Mouse (Mus musculus) kidney, adult 8-10 months (tissue): ENCODE measurements around the gene Xntrpc.
A peak's percentile ranks its signal among the peaks of the same experiment; 100 is the strongest.
"Not testable (repeated sequence)": the region's sequence is repeated elsewhere in the genome, so short reads cannot be mapped to it uniquely, and the experiment has no call there.

Experiments
- DNase-seq, 2 experiments: peaks; one replicate each; pipeline ENCODE4 v3.0.0; 2022

Gene Xntrpc

DNA sequence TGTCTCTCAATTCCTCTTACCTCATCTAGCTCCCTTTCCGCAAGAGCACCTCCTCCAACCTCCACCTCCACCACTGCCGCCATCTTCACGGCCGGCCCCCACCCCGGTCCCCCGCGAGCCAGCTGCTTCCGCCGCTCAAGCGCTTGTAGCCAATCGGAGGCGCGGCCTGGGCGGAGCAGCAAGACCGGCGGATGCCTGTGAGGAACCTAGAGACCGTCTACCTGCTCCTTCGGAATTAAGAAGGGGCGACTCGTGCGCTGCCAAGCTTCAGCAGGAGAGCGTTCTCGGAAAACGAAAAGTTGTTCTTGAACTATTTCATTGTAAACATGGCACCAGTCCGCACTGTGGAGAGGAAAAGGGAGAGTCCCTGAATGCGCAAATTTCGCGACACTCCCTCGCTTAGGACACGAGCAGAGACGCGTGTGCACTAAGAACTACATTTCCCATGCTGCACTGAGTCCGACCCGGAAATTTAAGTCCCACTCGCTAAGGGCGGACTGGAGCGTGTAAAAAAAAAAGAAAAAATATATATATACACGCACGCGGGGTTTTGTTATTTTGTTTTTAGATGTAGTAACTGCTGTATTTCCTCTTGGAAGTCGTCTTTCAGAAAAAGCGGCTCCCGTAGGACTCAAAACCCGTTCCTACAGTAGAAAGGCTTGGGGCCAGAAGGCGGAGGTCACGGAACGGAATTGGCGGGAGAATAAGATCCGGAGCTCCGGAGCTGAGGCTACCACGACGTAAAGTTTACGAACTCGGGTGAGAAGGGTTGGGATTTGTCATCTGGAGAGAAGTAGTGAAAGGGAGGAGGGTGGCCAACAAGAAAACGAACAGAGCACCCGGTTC, at the start of gene Xntrpc, which contains the start of the genes Rnf121 and Xndc1:
Gene Xntrpc (plus strand): TSS at position 668 of the 846 bp plus-strand sequence.
Gene Rnf121 (minus strand): TSS at position 424 of the 846 bp plus-strand sequence.
Gene Xndc1 (plus strand): TSS at position 466 of the 846 bp plus-strand sequence.
- DNase-seq = peak; percentile 90 to 93

DNA sequence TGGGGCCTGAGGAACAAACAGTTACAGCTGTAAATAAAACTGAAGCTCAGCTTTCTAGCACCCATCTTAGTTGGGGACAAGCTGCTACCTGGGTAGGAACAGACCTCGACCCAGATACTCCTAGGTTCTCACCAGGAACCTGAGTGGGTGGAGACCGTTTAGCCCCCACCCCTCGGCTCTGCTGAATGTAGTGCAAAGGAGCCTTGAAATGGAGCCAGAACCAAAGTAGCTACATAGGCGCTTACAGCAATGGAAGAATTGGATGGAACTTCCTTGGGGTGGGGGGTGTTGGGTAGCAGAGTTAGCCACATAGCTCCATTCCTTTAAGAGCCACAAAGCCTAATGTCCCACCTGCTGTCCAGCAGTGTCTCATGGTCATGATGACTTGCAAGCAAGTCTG, 48.6 kb upstream of the Xntrpc start:
- no peak for DNase-seq

- DNase-seq = no peak
Observed at GRCm38 (mm10) chr7:102017452-102017851, 48.1 kb upstream of the Xntrpc start.

- peak; percentile 44 to 57 for DNase-seq
Observed at GRCm38 (mm10) chr7:102018034-102018433, 47.5 kb upstream of the Xntrpc start.

GRCm38 (mm10) chr7:102018590-102018989, 46.9 kb upstream of the Xntrpc start, which contains the start of gene Il18bp:
Gene Il18bp (minus strand): TSS chr7:102018690.
- DNase-seq = no peak

DNA sequence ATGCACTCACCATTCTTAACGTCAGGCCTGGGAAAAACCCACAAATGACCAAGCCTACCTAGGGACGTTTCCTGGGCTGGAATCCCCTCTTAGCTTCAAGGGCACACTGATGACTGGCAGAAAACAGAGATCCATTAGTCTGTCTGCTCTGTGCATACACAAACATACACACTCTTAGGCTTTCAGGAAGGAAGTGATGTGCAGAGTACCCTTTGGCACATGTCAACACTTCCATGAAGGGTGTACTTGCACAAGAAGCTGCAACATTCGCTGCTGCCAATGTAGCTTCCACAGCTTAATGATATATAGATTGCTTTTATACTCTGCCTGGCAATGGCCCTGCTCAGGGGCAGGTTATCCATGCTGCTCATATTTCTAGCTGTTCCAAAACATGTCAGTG, 46.2 kb upstream of the Xntrpc start:
- DNase-seq = no peak

- not testable (repeated sequence) for DNase-seq
Observed at GRCm38 (mm10) chr7:102020934-102021333, 44.6 kb upstream of the Xntrpc start.

DNA sequence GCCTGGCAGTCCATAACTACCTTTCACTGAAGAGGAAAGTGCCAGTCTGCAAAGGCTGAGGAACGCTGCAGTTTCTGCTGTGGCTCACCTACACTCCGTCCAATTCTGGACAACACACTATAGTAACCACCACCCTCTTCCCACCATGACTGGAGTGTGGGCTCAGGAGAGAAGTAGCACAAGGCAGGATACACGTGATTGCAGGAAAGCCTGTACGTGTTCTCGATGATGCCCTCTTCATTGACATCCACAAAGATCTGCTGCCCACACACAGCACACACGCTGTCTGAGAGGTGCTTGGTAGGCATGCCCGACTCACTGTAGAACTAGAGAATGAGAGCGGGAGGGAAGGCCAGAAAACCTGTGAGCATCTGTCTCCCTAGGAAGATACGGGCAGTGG, 41.7 kb upstream of the Xntrpc start:
- no peak for DNase-seq

- DNase-seq = no peak
Observed at GRCm38 (mm10) chr7:102025187-102026119, 40.1 kb upstream of the Xntrpc start.

DNA sequence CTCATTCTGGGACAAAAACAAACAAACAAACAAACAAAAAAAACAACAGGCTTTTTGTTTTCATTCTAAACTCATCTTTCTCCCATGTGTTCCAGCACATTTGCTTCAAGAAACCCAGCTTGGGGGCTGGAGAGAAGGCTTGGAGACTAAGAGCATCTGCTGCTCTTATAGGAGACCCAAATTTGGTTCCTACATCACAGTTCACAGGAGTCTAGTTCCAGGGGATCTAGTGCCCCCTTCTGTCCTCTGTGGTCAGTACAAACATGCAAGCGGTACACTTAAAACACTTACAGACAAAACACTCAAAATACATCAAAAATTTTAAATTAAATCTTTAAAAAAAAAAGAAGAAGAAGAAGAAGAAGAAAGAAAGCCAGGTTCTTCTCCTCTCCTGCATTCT, 30.6 kb upstream of the Xntrpc start:
- no peak for DNase-seq

DNA sequence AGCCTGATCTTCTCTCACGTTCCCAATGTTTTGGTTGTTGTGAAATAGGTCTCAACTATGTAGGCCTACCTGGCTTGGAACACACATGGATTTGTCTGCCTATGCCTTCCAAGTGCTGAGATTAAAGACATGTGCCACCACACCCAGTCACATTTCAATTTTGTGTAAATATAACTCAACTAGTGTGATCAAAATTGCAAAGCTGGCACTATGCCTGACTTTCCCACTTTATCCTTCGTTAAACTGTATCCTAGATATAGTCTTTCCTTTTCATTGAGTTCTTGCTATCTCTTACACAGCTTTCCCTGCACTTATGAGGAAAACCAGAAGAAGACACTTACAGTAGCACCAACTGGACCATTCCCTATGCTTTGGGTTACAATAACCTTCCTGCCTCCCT, 30.0 kb upstream of the Xntrpc start:
- no peak for DNase-seq

GRCm38 (mm10) chr7:102037318-102037717, 28.2 kb upstream of the Xntrpc start:
- no peak for DNase-seq

DNA sequence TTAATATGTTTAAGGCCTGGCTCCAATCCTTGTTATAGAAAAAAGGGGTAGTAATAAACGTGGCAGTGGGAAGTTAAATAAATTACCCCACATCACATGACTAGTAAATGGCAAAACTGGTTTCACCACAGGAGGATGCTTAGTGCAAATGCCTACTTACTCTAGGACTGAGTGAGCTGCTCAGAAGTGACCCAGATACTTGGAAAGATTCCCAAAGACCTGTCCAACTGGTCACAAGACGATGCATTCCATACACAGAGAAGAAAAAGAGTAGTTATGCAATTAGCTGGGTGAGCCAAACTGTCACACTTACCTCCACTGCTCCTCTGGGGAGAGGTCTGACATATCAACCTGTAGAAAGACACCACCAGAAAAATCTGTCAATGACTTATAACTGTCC, 23.2 kb upstream of the Xntrpc start:
- DNase-seq = peak in 1 of 2 experiments; percentile 59

DNA sequence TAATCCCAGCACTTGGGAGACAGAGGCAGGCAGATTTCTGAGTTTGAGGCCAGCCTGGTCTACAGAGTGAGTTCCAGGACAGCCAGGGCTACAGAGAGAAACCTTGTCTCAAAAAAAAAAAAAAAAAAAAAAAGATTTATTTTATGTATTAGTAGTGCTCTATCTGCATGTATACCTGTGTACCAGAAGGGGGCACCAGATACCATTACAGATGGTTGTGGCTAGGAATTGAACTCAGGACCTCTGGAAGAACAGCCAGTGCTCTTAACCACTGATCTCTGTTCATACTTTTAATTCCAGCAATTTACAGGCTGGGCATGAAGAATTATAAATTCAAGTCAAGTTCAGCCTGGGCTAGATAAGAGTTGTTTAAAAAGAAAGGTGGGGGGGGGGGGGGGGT, 17.0 kb upstream of the Xntrpc start:
- DNase-seq = not testable (repeated sequence)

DNA sequence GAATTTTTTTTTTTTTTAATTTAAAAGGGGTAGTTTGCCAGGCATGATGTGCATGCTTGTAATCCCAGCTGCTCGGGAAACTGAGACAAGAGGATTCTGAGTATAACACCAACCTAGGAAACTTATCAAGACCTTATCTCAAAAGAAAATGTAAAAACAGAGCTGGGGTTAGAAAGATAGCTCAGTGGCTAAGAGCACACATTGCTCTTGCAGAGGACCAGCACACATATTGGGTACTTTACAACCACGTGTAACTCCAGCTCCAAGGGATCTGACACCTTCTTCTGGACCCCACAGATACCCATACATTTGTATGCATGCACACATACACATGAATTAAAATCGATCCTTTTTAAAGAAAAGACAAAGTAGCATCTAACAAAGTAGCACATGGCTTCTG, 4.2 kb upstream of the Xntrpc start:
- DNase-seq = no peak

GRCm38 (mm10) chr7:102062203-102062602, 3.3 kb upstream of the Xntrpc start:
- peak in 1 of 2 experiments; percentile 11 for DNase-seq

- no peak for DNase-seq
Observed at GRCm38 (mm10) chr7:102063891-102064290, 1.6 kb upstream of the Xntrpc start.

DNA sequence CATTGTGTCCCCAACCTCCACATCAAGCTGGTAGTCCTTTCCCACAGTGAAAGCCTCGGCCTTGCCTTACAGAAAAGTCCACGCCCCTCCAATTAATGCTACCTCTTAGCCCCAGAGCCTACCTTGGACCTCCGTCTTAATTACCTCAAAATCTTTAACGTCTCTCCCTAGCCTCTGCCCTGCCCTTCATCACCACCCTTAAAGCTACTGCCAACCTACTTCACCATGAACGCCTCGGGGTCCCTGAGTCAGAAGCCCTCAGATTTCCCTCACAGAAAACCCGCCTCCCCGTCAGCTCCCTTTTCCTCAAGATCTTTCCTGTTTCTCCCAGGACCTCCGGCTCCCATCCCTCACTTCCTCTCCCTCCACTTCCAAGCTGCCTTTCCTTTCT, 863 bp upstream of the Xntrpc start:
- no peak for DNase-seq

- DNase-seq = no peak
Observed at GRCm38 (mm10) chr7:102066363-102066762, 850 bp downstream of the Xntrpc start.

DNA sequence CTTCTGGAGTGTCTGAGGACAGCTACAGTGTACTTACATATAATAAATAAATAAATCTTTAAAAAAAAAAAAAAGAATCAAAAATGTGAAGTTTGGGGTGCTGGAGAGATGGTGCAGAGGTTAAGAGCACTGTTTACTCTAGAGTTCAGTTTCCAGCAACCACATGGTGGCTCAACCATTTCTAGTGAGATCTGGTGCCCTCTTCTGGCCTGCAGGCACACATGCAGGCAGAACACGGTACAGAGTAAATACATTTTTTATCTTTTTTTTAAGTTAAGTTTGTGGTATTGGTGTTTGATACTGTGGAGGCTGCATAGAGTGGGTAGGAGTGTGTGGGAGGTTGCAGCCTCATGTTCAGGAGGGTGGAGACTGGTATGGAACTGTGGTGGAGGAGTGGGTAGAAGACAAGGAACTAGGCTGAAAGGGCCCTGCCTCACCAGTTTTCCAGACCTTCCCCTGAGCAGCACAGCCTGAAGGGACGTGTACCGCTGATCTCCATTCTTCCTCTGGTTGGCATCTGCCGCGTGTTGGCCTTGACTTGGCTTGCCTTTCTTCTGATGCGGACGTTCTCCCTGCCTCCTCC, 11.3 kb downstream of the Xntrpc start:
- no peak for DNase-seq

GRCm38 (mm10) chr7:102078517-102078916, 13.0 kb downstream of the Xntrpc start:
- DNase-seq = peak; percentile 34 to 39

GRCm38 (mm10) chr7:102080311-102080710, 14.8 kb downstream of the Xntrpc start:
- peak; percentile 23 to 52 for DNase-seq

DNA sequence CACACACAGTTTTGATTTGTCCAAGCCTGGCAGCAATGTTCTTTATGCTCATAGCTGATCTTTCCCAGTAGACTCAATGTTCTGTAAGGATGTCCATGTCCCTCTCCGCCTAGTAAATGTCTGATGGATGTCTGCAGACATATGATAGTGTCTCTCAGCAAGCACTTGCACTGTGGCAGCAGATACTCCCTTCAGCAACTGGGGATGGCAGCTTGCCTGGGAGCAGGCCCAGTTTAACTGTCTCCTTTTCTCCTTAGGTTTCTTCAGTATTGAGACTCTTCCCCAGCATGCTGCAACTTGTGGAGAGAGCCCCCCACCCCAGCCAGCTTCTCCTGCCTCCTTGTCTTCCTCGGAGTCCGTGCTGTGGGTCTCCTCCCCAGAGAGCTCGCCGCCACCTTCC, 16.3 kb downstream of the Xntrpc start:
- DNase-seq = no peak
